In genomic region chr11:43633658-43634401, GRCm38 (mm10) we compare ENCODE assay signal across 8 mouse cellular contexts. TPM values are rescaled to one million over a fixed set of nuclear protein-coding genes. Genes with fewer than 3 reads are reported as not detected.
DNase-seq lines count a peak whose midpoint lies in the region; ATAC-seq and TF ChIP-seq lines count a peak whose summit lies in the region.
"Had no signal": no experiment of that assay in that cellular context is flagged by ENCODE, and none has a peak within 500 bp of the region (broad histone marks: within the 10 kb centered on the region; RNA-seq: fewer than 3 reads in every experiment).

No protein-coding gene starts in this region.

- no peaks in the 10 kb centered on the region for H3K9me3 ChIP-seq in forebrain, postnatal 0 days (ENCODE audit: low read length)
- H3K9me3 ChIP-seq in neural tube, embryonic 13.5 days, result no peaks in the 10 kb centered on the region

- peak; percentile 19; the same call in 1 of the 2 replicates for TF ChIP-seq CTCF in forebrain, postnatal 0 days (IDR thresholded peaks at IDR 0.05; ENCODE audit: low read depth)
- no peak for TF ChIP-seq CTCF in lung, adult 2 months (IDR thresholded peaks at IDR 0.05; ENCODE audit: insufficient read depth, low read length)

- no peaks in the 10 kb centered on the region for H3K27me3 ChIP-seq in forebrain, postnatal 0 days (ENCODE audit: insufficient read depth, low read length)
- no peaks in the 10 kb centered on the region for H3K27me3 ChIP-seq in neural tube, embryonic 13.5 days

- peak; percentile 68 for DNase-seq in forebrain, postnatal 0 days
- DNase-seq in heart, postnatal 25 days (ENCODE audit: low spot score), result peak; percentile 46
- DNase-seq in kidney, postnatal 25 days, result peak; percentile 90
- peak; percentile 35 for DNase-seq in lung, adult 2 months
- DNase-seq in yolk sac, embryonic 10.5 days (ENCODE audit: low spot score), result peak; percentile 91

- no peak for TF ChIP-seq POLR2A in lung, adult 2 months (IDR thresholded peaks at IDR 0.05; ENCODE audit: borderline replicate concordance, extremely low read depth, low read depth, low read length)

- H3K9ac ChIP-seq in forebrain, postnatal 0 days, result peak overlapping the region; percentile 18; the same call in 1 of the 2 replicates
- peak overlapping the region; percentile 38; the same call in 1 of the 2 replicates for H3K9ac ChIP-seq in neural tube, embryonic 13.5 days

- ATAC-seq in common myeloid progenitor, adult 5-6 weeks (replicated peaks; ENCODE audit: low read depth, poor library complexity, severe bottlenecking), result peak; percentile 60
- peak; percentile 69 for ATAC-seq in forebrain, postnatal 0 days
- ATAC-seq in neural tube, embryonic 13.5 days (ENCODE audit: low read depth), result peak; percentile 72

- intact Hi-C loops in heart, postnatal 25 days (cut with DNase I), result loop anchor here (5.0 kb wide), 1 partner anchor 48 kb away; the partner anchor contains the start of gene Pwwp2a

- peak overlapping the region; percentile 31 for H3K4me2 ChIP-seq in forebrain, postnatal 0 days (ENCODE audit: low read depth)
- H3K4me2 ChIP-seq in neural tube, embryonic 13.5 days, result peak overlapping the region; percentile 33

- H3K27ac ChIP-seq in forebrain, postnatal 0 days (ENCODE audit: low read depth, low read length), result no peak overlapping the region
- peak overlapping the region; percentile 64 for H3K27ac ChIP-seq in neural tube, embryonic 13.5 days (replicated peaks)

- 28% methylated on average over 19 of the region's 19 CpGs for WGBS in forebrain, postnatal 0 days
- 16% methylated on average over 19 of the region's 19 CpGs for WGBS in lung, adult 2 months
- 16% methylated on average over 19 of the region's 19 CpGs for WGBS in neural tube, embryonic 13.5 days

- H3K4me3 ChIP-seq in forebrain, postnatal 0 days (ENCODE audit: low read depth, low read length), result no peak overlapping the region
- no peak overlapping the region for H3K4me3 ChIP-seq in lung, adult 2 months (replicated peaks; ENCODE audit: extremely low read depth, low read depth, low read length)
- H3K4me3 ChIP-seq in neural tube, embryonic 13.5 days, result no peak overlapping the region

- H3K4me1 ChIP-seq in forebrain, postnatal 0 days (ENCODE audit: insufficient read depth), result peaks cover 6% of the 10 kb centered on the region; the same call in 1 of the 2 replicates
- H3K4me1 ChIP-seq in lung, adult 2 months (ENCODE audit: control insufficient read depth, insufficient read depth, low read length), result peaks cover 5% of the 10 kb centered on the region
- peaks cover 16% of the 10 kb centered on the region for H3K4me1 ChIP-seq in neural tube, embryonic 13.5 days (replicated peaks)

- H3K36me3 ChIP-seq in forebrain, postnatal 0 days (ENCODE audit: insufficient read depth), result no peaks in the 10 kb centered on the region
- no peaks in the 10 kb centered on the region for H3K36me3 ChIP-seq in neural tube, embryonic 13.5 days

RNA-seq across cellular contexts. Expression of gene Fabp6, which starts 32.5 kb away (rescaled TPM):
- not detected in 2 replicates for total RNA-seq in common myeloid progenitor, adult 5-6 weeks (2017)
- total RNA-seq in forebrain, postnatal 0 days (2014; rRNA removed), result not detected in 2 replicates
- polyA plus RNA-seq in forebrain, postnatal 0 days (2015; fragmentation: Nextera tagmentation; extraction: Ambion mirVana), result not detected in 2 replicates
- not detected for total RNA-seq in heart, postnatal 25 days (2021)
- 0.34 TPM in 1 of 2 replicates, not detected in the other for polyA plus RNA-seq in lung, adult 2 months (2012; rRNA removed)
- polyA plus RNA-seq in neural tube, embryonic 13.5 days (2015; fragmentation: Nextera tagmentation; extraction: Ambion mirVana), result not detected in 2 replicates
- total RNA-seq: neutrophil, adult 5-6 weeks had no signal

RNA-seq across cellular contexts. Expression of gene 4933415A04Rik, which starts 47.0 kb away (rescaled TPM):
- total RNA-seq in common myeloid progenitor, adult 5-6 weeks (2017), result 0.34 TPM in 1 of 2 replicates, not detected in the other
- 0.76 and 1.5 TPM in 2 replicates for total RNA-seq in forebrain, postnatal 0 days (2014; rRNA removed)
- polyA plus RNA-seq in forebrain, postnatal 0 days (2015; fragmentation: Nextera tagmentation; extraction: Ambion mirVana), result 1.2 and 1.8 TPM in 2 replicates
- total RNA-seq in heart, postnatal 25 days (2021), result under 1 TPM; 0.49 to 0.67 TPM
- polyA plus RNA-seq in lung, adult 2 months (2012; rRNA removed), result 0.24 and 0.38 TPM in 2 replicates
- 7.1 and 7.3 TPM in 2 replicates for polyA plus RNA-seq in neural tube, embryonic 13.5 days (2015; fragmentation: Nextera tagmentation; extraction: Ambion mirVana)

RNA-seq across cellular contexts. Expression of gene Pwwp2a, which starts 48.0 kb away (rescaled TPM):
- 55.6 and 58.8 TPM in 2 replicates for total RNA-seq in common myeloid progenitor, adult 5-6 weeks (2017)
- total RNA-seq in forebrain, postnatal 0 days (2014; rRNA removed), result 26.2 and 29.8 TPM in 2 replicates
- polyA plus RNA-seq in forebrain, postnatal 0 days (2015; fragmentation: Nextera tagmentation; extraction: Ambion mirVana), result 12.2 and 16.6 TPM in 2 replicates
- total RNA-seq in heart, postnatal 25 days (2021), result 10 to 100 TPM; 18.9 to 20.9 TPM
- polyA plus RNA-seq in lung, adult 2 months (2012; rRNA removed), result 10.6 and 16.0 TPM in 2 replicates
- polyA plus RNA-seq in neural tube, embryonic 13.5 days (2015; fragmentation: Nextera tagmentation; extraction: Ambion mirVana), result 35.1 and 38.8 TPM in 2 replicates

Comparison
In these comparisons a context has a peak if more than half of its experiments do, and no peak if none do; other contexts are left out.
1. DNase-seq: peak in every context shown above with its lines; median percentile 91 in yolk sac, embryonic 10.5 days; 90 in kidney, postnatal 25 days; 68 in forebrain, postnatal 0 days; 46 in heart, postnatal 25 days; 35 in lung, adult 2 months.